Mouse (Mus musculus) CD4-positive, CD25-positive, alpha-beta regulatory T cell, adult 2 months (primary cell): ENCODE results near the gene Svs2.
A peak's percentile ranks its signal among the peaks of the same experiment; 100 is the strongest.
"Not testable (repeated sequence)": the region's sequence is repeated elsewhere in the genome, so short reads cannot be mapped to it uniquely, and the experiment has no call there.

Source experiments
- DNase-seq: peaks from one replicate; pipeline ENCODE4 v3.0.0-alpha.2; 2012; ENCODE audit warnings: low read depth, low spot score

Gene Svs2

DNA sequence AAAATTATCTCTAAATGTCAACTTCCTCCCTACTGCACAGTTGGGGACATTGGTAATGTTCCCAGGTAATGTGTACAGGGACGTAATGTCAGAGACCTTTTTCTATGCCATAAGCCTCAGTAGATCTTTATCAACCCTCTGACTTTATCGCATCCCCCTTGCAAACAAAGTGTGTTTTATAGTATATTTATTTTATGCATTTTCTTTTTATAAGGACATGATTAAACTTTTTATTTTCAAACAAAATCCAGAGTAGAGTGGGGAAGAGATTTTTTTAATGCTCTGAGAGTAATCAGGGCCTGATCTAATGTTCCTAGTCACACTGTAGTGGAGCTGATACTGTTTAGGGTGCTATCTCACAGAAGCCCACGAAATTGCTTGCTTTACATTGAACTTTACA, at the start of gene Svs2:
Svs2 (minus strand) TSS at position 101 of the 400 bp plus-strand sequence.
- no peak for DNase-seq

DNA sequence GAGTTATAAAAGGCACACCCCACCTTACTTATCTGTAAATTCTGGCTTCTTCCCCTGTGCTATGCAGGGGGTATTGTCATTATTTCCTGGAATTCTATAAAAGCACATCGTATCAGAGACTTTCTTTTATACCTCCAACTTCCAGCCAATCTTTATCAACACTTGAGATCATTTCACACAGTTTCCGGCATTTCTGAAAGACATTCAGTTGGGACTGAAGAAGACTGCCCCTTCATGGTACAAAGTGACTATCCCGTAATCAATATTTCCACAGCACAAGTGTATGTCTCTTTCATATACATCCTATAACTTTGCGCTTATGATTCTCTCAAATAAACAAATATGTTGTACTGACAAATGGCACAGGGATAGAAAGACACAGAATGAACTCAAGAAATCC, 40.1 kb upstream of the Svs2 start, which contains the start of gene Svs4:
Svs4 (minus strand) TSS at position 101 of the 400 bp plus-strand sequence.
- no peak for DNase-seq

GRCm38 (mm10) chr2:164256540-164256939, 18.3 kb upstream of the Svs2 start, which contains the start of gene Svs3b:
Gene Svs3b, minus strand, starts transcription at chr2:164256640.
- not testable (repeated sequence) for DNase-seq

- no peak for DNase-seq
Measured at GRCm38 (mm10) chr2:164232671-164233070, 5.6 kb downstream of the Svs2 start.

- no peak for DNase-seq
Measured at GRCm38 (mm10) chr2:164228361-164229070, 9.8 kb downstream of the Svs2 start.

- no peak for DNase-seq
Measured at GRCm38 (mm10) chr2:164221522-164221921, 16.7 kb downstream of the Svs2 start, which contains the start of gene Wfdc15b. Gene Wfdc15b, minus strand, starts transcription at chr2:164221660.

DNA sequence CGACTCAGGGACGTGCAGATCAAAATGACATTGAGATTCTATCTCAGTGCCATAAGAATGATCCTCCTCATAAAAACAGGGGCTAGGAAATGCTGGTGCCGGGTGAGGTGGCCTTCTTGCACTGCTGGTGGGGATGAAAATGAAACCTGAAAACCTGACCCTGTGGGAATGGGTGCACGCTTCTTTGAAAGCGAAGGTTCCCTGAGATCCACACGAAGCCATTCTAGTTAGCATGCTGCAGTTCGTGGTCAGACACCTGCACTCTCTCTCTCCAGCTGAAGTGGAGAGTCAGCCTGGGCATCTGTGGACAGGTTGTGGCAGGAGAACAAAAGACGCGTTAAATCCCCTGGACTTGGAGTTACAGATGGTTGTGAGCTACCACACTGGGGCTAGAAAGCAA, 19.0 kb downstream of the Svs2 start:
- no peak for DNase-seq

DNA sequence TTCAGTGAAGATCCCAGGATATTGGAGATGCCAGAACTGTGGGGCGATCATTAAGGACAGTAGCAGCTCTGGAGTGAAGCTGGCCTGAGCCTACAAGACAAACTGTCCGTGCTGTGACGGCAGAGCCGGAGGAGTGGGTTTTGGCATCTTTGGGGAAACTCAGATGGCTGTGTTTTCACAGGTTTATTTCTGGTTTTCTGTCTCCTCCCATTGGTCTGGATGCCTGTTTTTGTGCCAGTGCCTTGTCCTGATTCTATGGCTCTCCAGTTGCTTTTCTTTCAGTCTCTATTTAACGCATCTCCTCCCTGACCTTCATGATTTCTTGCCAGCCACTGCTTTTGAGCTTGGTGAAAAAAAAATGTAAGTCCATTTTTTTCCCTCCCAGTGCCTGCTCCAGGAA, 25.6 kb downstream of the Svs2 start:
- DNase-seq, result no peak

DNA sequence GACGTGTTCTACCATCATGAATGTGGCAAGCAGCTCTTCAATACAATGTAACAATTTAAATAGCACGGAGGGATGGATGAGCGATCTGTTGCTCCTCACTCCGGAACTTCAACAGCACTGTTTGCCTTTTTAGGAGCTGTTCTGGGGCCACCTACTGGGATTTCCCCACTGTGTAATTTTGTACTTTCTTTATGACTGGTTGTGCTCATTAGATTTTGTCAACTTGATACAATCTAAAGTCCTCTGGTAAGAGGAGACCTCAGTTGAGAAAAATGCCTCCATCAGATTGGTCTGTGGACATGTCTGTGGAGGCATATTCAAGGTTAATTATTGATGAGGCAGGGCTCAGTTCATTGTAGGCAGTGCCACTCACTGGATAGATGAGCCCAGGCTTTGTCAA, 27.4 kb downstream of the Svs2 start:
- peak; percentile 34 for DNase-seq

GRCm38 (mm10) chr2:164206676-164207075, 31.6 kb downstream of the Svs2 start:
- DNase-seq, result no peak

DNA sequence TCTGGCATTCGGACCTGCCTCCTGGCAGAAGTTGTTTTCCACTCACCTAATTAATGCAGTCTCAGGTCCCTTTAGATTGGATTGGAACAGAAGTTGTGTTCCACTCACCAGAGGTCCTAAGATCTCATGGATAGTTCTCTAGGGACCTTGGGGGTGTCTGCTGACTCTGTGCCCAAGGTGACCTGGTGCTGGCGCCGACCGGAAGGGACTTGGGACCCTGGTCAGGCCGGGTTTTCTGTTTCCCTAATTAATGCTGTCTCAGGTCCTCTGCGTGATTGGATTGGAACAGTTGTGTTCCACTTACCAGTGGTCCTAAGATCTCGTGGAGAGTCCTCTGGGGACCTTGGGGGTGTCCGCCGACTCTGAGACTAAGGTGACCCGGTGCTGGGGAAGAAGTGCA, 32.3 kb downstream of the Svs2 start:
- not testable (repeated sequence) for DNase-seq

- no peak for DNase-seq
Measured at GRCm38 (mm10) chr2:164199626-164200327, 38.5 kb downstream of the Svs2 start, which contains the start of gene Wfdc15a. Gene Wfdc15a, minus strand, starts transcription at chr2:164200130.

DNA sequence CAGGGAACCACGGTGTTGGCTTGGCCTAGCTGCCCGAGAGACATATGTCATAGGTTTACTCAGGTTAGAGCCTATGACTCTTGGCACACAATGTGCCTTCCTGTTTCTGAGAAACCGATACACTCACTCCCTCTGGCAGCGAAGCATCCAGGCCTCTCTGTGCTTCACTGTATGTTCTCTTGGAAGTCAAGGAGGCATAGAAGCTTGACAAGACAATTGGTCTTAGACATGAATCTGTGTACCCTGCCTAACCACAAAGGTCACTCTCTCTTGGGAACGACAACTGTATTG, 41.6 kb downstream of the Svs2 start:
- DNase-seq, result no peak

GRCm38 (mm10) chr2:164195971-164196699, 42.1 kb downstream of the Svs2 start:
- no peak for DNase-seq

GRCm38 (mm10) chr2:164194959-164195630, 43.2 kb downstream of the Svs2 start:
- no peak for DNase-seq

DNA sequence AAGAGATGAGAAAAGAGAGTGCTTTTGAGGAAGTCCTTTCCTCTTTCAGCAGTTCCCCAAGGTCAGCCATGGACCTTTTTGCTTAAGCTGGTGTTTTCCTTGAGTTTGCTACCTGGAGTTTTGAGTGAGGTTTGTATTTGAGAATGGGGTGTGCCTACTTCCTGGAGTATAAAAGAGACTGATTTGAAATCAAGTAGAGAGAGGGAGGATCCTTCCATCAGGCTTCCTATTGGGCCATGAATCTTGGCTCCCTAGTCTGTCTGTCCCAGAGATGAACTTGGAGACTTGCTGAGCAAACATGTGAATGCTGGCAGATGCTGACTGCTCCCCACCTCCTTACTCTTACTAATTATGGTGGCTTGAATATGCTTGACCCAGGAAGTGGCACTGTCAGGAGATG, 46.0 kb downstream of the Svs2 start:
- DNase-seq, result no peak

DNA sequence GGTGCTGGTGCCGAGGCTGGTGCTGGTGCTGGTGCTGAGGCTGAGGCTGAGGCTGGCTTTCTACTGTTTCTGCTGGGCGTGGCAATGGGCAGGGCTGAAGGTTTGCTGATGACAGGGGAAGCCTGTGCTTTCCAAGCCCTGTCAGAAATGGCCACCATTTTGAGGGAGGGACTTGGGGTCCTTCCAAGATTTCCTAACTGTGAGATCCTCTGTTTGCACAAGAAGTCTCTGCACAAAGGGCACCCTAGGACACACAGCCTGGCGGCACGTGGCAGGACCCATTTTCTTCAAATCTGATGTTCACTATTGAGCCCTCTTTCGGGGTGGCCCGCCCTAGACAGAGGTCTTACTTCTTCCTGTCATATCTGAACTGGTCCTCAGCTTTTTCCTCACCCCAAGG, 47.7 kb downstream of the Svs2 start, which contains the start of gene Wfdc12:
Wfdc12 (minus strand) TSS at position 33 of the 400 bp plus-strand sequence.
- DNase-seq, result no peak

- peak; percentile 63 for DNase-seq
Measured at GRCm38 (mm10) chr2:164188722-164189121, 49.5 kb downstream of the Svs2 start.
